Mouse (Mus musculus) cerebellum, postnatal 10 days (tissue): Measurements from ENCODE around the gene Gdpd4.

Experiments used
- DNase-seq, 2 experiments: peaks; one replicate each; pipeline ENCODE4 v3.0.0; 2021; ENCODE audit warnings: mixed read lengths in 2 of 2

Gdpd4 gene

GRCm38 (mm10) chr7:98085314-98085713, 165.6 kb downstream of the Gdpd4 start:
- no peak for DNase-seq

GRCm38 (mm10) chr7:98086346-98086745, 166.6 kb downstream of the Gdpd4 start:
- DNase-seq = peak in 1 of 2 experiments; percentile 19

- DNase-seq = no peak
These were observed 176.1 kb downstream of the Gdpd4 start for GRCm38 (mm10) chr7:98095852-98096251.

- no peak for DNase-seq
These were observed 177.8 kb downstream of the Gdpd4 start for GRCm38 (mm10) chr7:98097557-98097956.
